Mouse (Mus musculus): ENCODE data around the gene Acox3. TPM values are rescaled to one million over a fixed set of nuclear protein-coding genes. Genes with fewer than 3 reads are reported as not detected.
"Not testable (repeated sequence)": the region's sequence is repeated elsewhere in the genome, so short reads cannot be mapped to it uniquely, and the experiment has no call there.

Gene Acox3
- total RNA-seq, 2 experiments from 2014 or later = 16.5 to 17.8 TPM

DNA sequence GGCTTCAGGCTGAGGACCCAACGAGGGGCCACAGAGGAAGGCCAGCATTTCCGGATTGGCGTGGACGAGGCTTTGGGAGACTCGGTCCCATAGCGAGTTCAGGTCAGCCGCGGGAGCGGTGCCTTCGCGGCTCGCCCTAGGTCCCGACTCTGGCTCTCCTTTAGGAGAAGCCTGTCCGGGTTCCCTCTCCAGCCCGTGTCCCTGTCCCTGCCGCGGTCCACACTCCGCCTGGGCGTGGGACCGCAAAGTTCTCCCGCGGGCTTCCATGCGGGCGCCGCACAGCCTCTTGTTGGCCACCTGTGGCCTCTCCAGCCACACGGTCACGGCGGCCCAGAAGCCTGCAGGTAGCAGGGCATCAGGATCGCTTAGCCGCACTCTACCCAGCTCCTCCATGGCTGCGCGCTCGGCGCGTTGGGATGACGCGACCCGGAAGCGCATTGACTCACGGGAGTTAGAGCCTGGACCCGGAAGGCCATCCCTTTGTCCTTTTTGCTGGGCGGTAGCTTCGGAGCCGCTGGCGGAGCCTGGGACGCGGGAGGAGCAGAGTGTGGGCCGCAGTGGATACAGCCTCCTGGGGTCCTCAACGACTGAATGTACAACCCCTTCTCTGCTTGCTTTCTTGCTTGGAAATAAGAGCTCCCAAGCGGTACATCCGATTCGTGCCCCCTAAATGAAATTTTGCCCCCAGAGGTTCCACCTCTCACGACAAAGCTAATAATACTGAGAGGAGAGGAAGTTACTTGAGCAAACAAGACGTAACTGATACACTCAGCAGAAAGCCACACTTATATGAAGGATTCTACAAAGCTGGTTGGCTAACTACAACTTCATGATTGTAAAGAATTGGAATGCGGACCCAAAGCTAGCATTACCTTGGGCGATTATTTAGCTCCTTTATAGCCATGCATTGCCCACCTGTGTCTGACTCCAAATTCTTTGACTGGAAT is 7.9 kb upstream of the Acox3 start, which contains the start of gene Trmt44:
Gene Trmt44 (minus strand): TSS at position 418 of the 947 bp plus-strand sequence.
- peak; percentile 86 to 87 for DNase-seq
- intact Hi-C loops (cut with DNase I) = no loop called here

DNA sequence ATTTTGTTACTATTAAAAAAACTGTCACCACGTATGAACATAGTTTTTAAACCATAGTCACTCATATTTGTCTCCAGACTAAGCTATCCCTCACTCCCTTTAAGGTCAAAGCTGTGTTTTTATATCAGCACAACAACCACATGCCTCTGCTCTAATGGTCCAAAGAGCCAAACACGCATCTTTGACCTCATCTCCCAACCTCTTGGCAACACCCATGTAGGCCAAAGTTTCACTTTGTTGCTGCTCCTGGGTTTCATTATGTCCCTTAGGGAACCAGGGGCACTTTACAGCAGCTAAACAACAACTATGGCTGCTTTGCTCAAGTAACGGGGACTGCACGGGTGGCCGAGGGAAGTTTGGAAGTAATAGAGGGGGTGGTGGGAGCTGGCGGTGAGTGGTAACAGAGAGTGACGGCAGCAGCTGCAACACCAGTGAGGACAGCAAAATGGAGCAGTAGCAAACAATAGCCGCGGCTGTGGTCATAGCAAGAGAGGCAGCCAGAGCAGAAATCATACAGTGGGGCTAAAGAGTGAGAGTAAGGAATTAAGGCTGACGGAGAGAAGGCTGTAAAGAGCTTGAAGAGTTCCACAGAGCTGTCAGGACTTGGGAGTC is 6.3 kb upstream of the Acox3 start:
- DNase-seq = no peak
- intact Hi-C loops (cut with DNase I) = no loop called here

DNA sequence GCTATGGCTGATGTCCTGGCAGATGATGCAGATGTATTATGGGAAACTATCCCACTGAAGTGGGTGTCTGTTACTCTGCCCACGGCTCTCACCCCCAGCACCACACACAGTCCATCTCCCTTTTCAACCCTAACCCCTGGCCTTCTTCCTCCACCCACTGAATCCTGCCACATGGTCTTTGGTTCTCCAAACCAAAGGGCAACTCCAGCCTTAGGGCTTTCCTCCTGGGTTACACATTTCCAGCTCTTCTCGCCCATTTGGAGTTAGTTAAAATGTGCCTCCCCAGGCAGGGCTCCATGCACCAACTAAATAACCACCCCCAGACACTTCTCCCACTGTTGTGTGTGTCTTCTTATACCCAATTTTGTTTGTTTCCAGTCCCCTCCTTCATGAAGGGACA is 4.4 kb upstream of the Acox3 start:
- no peak for DNase-seq

DNA sequence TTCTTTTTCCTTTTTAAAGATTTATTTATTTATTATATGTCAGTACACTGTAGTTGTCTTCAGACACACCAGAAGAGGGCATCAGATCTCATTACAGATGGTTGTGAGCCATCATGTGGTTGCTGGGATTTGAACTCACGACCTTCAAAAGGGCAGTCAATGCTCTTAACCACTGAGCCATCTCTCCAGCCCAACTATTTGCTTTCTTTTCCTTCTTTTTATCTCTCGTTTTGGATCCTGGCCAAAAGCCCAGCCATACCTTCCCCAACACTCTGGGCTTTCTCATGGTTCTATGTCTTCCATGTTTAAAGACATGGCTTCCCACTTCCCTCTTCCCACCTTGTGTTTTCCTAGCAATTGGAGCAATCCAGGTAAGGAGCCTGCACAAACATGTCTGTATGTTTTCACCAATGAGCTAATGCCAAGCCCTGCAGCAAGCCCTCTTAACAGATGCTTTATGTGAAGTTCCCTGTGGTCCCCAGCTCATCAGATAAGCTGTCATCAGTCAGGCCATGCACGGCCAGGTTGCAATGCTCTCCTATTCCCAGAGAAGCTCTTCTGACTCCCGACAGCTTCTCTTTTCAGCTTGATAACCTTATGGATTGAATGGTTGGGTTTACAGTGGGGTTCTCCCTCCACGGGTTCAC is 3.5 kb upstream of the Acox3 start:
- no peak for DNase-seq
- intact Hi-C loops (cut with DNase I) = no loop called here

More for the DNA sequence above, 4.4 kb upstream of the Acox3 start:
- intact Hi-C loops (cut with DNase I) = no loop called here

DNA sequence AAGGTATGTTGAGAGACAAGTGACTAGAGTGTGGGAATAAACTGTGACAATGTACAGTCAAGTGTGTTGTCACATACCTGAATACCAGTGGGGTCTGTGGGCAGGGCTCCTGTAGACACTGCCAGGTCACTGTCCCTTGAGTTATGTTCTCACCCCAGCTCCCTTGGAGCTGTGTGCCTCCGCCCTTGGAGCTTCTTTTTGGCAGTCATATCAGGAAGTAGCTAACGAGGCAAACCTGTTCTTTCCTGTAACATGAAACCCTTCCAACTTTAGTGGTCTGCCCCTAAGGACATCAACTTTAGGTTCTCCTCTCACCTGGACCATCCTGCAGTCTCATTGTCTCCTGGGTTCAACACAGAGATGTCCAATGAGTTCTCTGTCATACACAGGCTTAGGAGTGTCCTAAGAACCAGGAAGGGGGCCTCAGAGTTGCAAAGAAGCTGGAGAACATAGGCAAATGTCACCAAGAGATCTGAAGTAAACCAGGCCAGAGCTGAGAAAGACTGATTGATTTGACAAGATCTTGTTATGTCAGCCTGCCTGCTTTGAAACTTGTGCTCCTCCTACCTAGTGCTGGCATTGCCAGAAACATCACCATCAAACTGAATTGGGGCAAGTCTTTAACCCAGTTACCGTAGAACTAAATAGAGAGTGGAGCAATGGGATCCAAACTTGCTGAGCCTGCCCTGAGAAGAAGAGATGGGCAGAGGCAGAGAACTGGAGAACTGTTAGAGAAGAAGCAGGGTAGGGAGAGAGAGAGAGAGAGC is 2.5 kb upstream of the Acox3 start:
- DNase-seq = no peak
- intact Hi-C loops (cut with DNase I) = no loop called here

DNA sequence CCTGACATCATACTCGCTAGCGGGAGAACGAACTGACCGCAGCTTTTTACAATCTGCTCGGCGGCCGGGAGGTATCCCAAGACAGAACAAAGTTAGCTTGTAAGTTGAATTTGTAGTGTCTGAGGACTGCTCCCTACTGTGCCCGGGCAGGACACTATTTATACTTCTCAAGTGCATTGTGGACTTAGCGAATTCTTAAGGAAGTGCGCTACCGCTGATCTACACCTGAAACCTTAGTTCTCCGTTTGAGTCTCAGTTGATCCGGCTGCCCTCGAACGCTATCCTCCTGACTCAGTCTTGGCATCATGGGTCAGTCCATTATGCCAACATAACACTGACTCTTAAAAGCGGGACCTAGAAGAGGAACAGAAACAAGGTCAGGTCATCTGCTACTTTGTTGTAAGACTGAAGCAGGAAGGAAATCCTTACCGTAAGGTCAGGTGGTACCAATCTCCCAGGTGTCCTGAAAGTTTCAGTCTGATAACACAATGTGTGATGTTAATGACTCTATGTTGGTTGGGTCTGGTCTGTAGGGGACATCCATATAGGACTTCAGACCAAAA is 462 bp downstream of the Acox3 start:
- no peak for DNase-seq
- intact Hi-C loops (cut with DNase I) = no loop called here

DNA sequence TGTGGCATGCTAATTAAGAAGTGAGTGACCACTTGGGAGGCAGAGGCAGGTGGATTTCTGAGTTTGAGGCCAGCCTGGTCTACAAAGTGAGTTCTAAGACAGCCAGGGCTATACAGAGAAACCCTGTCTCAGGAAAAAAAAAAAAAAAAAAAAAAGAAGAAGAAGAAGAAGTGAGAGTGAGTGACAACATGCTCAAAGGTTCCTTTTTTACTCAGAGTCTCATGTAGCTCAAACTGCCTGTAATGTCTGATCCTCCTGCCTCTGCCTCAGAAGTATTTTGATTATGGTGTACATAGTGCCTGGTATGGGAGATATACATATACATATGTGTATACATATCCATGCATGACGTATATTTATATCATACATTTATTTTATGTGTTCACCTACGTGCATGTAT is 1.4 kb downstream of the Acox3 start:
- intact Hi-C loops (cut with DNase I); DNase-seq: not testable (repeated sequence)

DNA sequence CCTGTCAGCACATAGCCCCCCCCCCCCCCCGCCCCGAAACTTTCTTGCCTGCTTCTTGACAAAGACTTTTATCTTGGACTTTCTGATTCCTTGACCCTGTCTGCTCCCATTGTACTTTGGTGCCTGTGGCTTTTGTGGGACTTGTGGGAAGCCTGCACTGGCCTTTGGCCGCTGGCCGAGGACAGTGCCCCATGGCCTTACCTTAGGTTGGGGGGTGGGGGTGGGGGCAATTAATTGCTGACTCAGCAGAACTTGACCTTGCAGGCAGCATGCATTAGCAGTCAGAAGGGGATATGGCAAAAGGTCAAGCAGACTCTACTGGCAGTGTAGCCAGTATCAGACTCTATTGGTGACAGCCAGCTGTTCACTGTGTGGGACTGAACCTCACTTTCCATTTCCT is 8.7 kb downstream of the Acox3 start:
- no peak for DNase-seq
- intact Hi-C loops (cut with DNase I) = loop anchor here (5.0 kb wide), 1 partner anchor 266 kb away; no protein-coding TSS in a partner anchor

DNA sequence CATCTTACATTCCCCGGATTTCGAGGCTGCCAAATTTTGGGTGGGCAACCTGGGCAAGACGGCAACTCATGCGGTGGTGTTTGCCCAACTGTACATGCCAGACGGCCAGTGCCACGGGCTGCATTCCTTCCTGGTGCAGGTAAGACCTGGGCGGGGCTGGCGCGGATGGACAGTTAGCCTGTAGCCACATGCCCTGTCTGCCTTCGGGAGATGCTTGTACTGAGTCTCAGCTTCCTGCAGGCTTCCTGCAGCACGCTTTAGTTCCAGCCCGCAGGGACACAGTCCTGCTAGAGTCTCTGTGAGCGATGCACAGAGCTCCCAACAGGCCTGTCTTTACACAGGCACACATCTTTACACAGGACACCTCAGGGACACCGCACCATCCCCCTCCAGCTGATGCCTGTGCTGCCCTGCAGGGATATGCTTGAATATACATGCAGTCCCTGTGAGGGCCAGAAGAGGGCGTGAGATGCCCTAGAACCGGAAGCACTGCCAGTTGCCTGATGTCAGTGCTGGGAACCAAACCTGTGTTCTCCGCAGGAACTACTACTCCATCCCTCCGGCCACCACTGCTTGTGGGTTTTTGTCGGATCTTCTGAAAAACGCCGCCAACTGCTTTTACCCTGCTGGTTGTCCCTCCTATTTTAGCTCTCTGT is 9.4 kb downstream of the Acox3 start:
- DNase-seq = no peak
- intact Hi-C loops (cut with DNase I) = loop anchor here (5.0 kb wide), 1 partner anchor 265 kb away; no protein-coding TSS in a partner anchor

DNA sequence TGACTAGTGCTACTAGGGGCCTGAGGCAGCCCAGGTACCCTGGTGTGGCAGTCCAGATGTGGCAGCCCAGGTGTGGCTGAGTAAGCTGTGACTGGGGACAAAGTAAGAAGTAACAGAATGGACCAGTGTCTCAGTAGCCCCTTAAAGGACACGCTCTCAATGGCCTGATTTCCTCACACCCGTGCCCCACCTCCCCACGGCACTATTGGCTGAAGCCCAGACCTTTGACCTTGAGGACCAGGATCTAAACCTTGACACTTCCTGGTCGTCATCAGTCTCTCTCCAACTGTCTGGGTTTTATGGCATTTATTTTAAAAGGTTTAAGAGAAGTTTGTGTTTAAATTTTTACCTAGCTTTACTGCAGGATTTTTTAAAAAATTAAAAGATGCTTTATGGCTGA is 10.0 kb downstream of the Acox3 start:
- no peak for DNase-seq
- intact Hi-C loops (cut with DNase I) = loop anchor here (5.0 kb wide), 1 partner anchor 264 kb away; no protein-coding TSS in a partner anchor

DNA sequence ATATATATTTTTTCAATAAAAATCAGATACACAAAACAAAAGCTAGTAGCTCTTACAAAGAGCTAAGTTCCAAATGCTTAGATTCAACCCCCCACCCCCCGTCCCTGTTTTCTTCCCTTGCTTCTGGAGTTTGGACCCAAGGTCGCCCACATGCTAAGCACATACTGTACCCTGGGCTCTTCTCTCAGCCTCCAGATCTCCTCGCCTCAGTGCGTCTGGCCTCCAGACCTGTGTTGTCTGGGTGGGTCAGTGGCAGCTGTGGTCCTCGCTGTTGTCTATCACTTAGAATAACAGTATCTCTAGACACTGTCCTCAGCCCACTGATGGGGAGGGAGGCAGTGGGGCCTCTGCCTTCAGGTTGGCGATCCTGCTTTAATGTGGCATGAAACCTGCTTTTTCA is 10.4 kb downstream of the Acox3 start:
- DNase-seq = no peak
- intact Hi-C loops (cut with DNase I) = loop anchor here (5.0 kb wide), 1 partner anchor 264 kb away; no protein-coding TSS in a partner anchor

DNA sequence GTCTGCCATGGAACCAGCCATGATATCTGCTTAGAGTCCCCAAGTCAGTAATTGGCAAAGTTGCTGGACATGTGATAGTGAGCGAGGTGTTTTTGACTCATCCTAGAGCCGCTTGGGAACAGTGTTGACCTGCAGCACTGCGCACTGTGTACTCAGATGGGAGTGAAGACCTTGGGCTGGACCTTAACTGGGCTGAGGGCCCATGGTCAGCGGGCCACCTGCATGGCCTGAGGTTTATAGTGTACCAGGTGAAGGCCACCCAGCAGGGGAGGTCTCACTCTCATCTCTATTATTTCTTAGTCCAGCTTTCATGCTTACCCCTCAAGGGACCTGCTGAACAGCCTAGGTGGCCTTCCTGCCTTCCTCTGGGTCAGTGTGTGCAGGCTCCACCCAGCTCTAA is 11.9 kb downstream of the Acox3 start:
- no peak for DNase-seq
- intact Hi-C loops (cut with DNase I) = loop anchor here (1.0 to 5.0 kb wide), 2 partner anchors 85 to 263 kb away; partner anchors contain the start of gene Htra3

DNA sequence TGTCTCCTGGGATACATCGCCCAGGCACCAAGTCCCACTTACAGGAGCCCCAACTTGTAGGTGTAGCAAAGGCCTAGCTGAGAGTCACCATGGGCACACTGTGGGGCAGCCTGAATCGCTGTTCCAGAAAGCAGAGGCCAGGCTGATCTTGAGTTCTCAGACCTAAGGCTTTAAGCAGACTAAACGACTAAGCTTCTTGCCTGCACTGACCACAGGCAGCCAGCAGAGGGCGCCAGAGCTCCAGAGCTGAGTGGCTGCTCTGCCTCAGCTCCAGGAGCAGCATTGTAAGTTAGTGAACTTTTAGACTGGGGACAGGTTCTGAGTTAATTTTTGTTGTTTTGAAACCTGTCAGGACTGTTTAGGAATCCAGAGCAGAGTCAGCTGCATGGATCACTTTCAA is 12.9 kb downstream of the Acox3 start:
- DNase-seq = peak; percentile 66 to 72
- intact Hi-C loops (cut with DNase I) = loop anchor here (1.0 kb wide), 1 partner anchor 84 kb away; the partner anchor contains the start of gene Htra3

DNA sequence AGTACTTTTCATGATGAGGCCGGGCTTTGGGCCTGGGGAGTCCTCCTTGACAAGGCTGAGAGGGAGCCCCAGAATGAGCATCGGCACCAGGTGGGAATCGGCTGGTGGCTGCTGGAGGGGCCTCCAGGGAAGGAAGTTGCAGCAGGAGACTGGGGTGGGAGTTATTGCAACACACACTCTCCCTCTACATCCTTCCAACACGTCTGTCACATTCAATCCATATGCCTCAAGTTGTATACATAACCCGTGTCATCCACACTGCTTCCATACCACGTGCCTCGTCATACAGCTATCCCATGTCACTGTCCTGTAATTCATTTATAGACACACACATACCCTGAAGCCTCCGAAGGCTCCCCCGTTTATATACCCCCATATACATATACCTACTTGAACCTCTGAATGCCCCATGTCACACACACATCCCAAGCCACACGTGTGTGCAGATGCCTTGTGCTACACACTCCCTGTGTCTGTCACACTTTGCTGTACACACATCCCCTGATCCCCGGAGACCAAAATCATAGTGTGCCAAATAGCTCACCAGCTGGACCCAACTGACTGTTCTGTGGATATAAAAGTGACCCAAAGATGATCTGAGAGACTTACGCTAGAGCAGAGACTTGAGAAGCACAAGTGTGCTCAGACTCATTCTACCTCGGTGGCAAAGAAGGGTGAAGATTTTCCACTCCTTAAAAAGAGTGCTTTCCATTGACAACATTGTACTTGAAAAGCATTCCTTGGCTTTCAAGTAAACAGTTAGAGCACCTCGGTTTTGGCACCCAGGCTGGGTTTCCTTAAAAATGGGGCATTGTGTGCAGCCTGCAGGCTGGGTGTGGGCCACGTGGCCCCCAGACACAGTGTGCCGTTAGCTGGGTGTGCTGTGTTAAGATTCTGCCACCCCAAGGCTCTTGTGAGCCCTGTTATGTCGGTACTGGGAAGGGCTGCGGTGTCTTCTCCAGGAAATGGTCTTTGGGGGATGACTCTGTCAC is 13.6 kb downstream of the Acox3 start:
- DNase-seq = no peak

DNA sequence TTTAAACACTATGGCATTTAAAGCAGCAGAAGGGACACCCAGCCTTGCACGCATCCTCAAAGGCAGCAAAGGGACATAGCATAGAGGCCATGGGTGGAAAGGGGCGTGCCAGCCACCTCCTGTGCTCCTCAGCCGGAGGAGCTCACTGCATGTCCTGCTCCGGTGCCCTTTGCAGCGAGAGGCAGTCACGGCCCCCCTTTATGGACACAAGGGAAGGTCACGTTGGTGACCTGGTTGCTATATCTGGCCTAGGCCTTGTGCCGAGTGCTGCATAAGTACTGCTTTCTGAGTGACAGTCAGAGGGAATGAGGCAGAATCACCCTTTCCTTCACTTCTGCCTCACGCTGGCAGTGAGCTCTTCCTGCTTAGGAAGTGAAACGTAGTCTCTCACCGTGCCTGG is 17.4 kb downstream of the Acox3 start:
- no peak for DNase-seq
- intact Hi-C loops (cut with DNase I) = no loop called here

More for the DNA sequence above, 13.6 kb downstream of the Acox3 start:
- intact Hi-C loops (cut with DNase I) = no loop called here

DNA sequence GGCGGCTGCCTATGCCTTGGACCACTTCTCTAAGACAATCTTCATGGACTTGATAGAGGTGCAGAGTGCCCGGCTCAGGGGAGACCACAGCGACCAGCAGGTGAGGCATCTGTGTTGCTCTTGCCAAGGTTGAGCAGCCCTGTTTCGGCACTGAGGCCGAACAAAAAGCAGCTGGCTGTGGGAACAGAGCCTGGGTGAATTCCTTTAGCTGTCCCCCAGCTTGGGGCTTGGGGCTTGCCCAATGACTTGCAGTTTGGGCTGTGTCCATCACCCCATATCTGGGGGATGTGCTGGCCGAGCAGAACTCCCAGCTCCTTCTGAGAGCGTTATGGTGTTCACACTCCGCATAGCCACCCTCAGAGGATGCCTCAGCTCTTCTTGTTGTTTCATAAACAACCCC is 18.7 kb downstream of the Acox3 start:
- intact Hi-C loops (cut with DNase I) = no loop called here
- DNase-seq = no peak

DNA sequence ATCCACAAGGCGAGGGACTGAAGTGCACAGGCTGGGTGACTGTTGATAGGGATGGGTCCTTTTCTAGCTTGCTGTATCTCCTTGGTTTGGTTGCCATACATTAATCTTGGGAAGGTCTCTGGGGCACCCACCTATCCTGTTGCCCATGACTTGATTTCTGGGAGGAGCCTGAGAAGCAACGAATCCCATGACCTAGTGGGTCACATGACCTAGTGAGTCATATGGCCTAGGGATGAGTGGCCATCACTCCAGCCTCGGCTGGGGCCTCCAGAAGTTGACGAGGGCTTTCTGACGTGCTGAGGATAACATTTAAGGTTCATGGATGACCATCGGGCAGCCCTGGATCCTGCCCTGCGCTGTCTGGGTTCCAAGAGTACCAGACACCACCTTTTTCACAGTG is 22.5 kb downstream of the Acox3 start:
- intact Hi-C loops (cut with DNase I) = no loop called here
- no peak for DNase-seq

DNA sequence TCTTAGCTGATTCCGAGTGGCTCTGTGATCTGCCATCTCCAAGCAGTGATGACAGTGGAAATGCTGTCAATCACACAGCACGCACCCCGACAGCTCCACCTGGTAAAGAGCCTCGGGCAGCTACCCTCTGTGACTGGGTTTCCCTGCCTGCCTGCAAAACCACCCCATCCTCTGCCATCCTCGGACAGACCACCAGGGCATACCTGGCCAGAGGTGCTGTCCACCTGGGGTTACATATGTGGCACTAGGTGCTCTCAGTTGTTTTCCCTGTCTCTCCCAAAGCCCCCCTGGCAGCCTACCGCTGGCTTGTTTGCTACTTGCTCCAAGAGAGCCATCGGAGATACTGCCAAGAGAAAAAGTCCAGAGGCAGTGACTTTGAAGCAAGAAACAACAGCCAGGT is 24.0 kb downstream of the Acox3 start:
- no peak for DNase-seq
- intact Hi-C loops (cut with DNase I) = no loop called here
